Mouse (Mus musculus) gastrocnemius, postnatal 14 days (tissue): ENCODE data around the gene Map7. TPM values are rescaled to one million over a fixed set of nuclear protein-coding genes. Genes with fewer than 3 reads are reported as not detected.

Source experiments
- DNase-seq: peaks from one replicate; pipeline ENCODE4 v3.0.0; 2021; ENCODE audit warnings: mixed read lengths
- intact Hi-C: fragments of 180-260 bp; cut with DNase I; formaldehyde crosslinking; loops from one replicate; pipeline ENCODE4 v1.15.1; 2025; ENCODE audit warnings: low total_unique reads
- total RNA-seq, 2 experiments: library from RNA; stranded (reverse); gene quantifications; 2 replicates each; pipeline ENCODE4 v1.2.3; 2021

Map7 gene
- total RNA-seq, 2 experiments from 2014 or later, result 1.4 to 2.4 TPM

- no peak for DNase-seq
- intact Hi-C loops, result no loop called here
These were observed 111.2 kb downstream of the Map7 start for GRCm38 (mm10) chr10:20259476-20259875.

- intact Hi-C loops, result no loop called here
- no peak for DNase-seq
These were observed 114.6 kb downstream of the Map7 start for GRCm38 (mm10) chr10:20262896-20263295.

DNA sequence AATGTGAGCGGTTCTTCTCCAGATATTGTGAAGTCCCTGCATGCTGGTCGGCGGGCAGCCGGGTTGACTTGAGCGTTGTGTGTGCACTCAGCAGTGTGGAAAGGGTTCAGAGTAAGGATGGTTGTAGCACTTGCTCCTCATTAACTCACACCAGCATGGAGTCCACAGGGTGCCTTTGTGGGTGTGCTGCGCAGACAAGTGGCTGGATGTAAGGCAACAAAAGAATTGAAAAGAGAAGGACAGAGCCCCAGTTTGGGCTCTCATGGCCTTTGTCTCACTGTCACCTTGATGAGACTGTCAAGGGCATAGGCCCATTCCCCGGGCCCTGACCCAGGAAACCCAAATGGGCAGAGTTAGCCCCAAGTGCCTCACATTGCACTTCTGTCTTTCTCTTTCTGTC, 116.2 kb downstream of the Map7 start:
- no peak for DNase-seq
- intact Hi-C loops, result no loop called here

DNA sequence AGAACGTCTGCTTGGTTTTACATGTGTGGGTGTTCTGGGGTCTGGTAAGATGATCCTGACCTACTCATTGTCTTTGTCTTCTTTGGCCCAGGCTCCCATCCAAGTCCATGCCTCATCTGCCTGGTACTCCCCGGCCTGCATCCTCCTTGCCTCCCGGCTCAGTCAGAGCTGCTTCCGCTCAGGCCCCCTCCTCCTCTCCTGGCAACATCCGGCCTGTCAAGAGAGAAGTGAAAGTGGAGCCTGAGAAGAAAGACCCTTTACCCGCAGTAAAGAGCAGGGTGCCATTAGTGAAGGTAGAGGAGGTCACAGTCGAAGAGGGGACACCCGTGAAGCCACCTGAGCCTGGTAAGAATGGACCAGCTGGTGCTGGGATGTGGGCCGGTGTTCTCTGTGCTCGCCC, 118.8 kb downstream of the Map7 start:
- intact Hi-C loops, result no loop called here
- no peak for DNase-seq

DNA sequence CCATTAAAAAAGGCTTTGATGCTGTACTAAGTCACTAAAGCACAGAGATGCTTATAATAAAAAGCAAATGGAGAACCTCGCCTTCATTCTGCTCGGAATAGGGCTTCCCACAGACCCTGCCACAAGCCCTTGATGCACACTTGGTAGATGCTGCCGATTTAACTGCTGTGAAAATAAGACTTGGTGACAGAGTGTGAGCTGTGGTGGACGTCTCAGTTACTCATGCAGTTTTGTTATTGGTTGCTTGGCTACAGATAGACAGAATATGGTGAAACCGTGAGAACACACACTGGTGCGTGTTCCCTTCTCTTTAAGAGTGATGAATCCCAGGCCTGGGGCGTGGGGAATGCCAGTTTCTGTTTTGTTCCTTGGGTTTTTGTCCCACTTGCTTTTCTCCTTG, 120.7 kb downstream of the Map7 start:
- DNase-seq, result no peak
- intact Hi-C loops, result no loop called here

DNA sequence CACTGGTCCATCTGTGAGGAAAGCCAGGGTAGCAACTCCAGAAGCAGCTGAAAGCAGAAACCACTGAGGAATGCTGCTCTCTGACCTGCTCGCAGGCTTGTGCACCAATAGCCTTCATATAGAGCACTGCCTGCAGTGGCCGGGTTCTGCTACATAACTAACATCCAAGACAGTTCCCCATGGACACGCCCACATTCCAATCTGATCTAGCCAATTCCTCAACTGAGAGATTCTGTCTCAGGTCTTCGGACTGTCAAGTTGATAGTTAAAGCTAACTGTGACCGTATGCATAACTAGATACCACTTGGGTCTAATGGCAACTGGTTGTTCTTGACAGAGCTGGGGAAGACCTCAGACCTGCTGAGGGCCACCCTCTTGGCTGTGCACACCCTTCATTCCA, 124.1 kb downstream of the Map7 start:
- intact Hi-C loops, result no loop called here
- DNase-seq, result no peak

DNA sequence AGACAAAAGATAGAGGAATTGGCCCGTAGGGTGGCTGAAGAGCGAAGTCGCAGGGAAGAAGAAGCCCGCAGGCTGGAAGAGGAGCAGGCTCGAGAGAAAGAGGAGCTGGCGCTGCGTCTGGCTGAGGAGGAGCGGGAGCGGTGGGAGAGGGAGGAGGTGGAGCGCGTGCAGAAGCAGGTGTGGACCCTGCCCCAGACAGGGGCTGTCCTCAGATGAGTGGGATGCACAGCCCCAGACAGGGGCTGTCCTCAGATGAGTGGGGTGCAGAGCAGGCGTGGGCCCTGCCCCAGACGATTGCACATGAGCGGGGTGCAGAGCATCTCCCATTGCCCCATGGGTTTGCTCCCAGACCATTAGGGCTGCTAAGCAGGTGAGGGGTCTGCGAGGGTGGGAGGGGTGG, 125.0 kb downstream of the Map7 start:
- no peak for DNase-seq
- intact Hi-C loops, result no loop called here

GRCm38 (mm10) chr10:20274022-20274421, 125.8 kb downstream of the Map7 start:
- DNase-seq, result no peak
- intact Hi-C loops, result no loop called here

GRCm38 (mm10) chr10:20281456-20281855, 133.2 kb downstream of the Map7 start:
- DNase-seq, result no peak
- intact Hi-C loops, result loop anchor here (10.0 kb wide), 1 partner anchor 663 kb away; no protein-coding TSS in a partner anchor

- DNase-seq, result peak; percentile 34
- intact Hi-C loops, result loop anchor here (10.0 kb wide), 1 partner anchor 659 kb away; no protein-coding TSS in a partner anchor
These were observed 137.2 kb downstream of the Map7 start for GRCm38 (mm10) chr10:20285289-20285975.

- intact Hi-C loops, result loop anchor here (10.0 kb wide), 1 partner anchor 659 kb away; no protein-coding TSS in a partner anchor
- DNase-seq, result no peak
These were observed 137.9 kb downstream of the Map7 start for GRCm38 (mm10) chr10:20285994-20286836.

- DNase-seq, result no peak
- intact Hi-C loops, result loop anchor here (10.0 kb wide), 1 partner anchor 657 kb away; no protein-coding TSS in a partner anchor
These were observed 139.1 kb downstream of the Map7 start for GRCm38 (mm10) chr10:20287369-20287768.

- peak; percentile 85 for DNase-seq
- intact Hi-C loops, result no loop called here
These were observed 142.2 kb downstream of the Map7 start for GRCm38 (mm10) chr10:20290467-20290883.

DNA sequence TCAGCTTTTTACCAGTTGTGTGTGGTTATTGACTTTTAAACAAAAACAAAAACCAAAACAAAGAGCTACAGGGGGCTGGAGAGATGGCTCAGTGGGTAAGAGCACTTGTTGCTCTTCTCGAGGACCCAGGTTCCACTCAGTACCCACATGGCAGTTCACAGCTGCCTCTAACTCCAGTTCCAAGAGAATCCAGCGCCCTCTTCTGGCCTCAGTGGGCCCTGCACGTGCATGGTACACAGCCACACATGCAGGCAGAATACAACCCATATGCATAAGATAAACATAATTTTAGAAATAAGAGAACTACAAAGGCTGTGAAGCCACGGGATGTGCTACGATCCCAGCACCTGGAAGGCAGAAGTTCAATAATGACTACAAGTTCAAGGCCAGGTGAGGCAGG, 147.7 kb downstream of the Map7 start:
- intact Hi-C loops, result no loop called here
- no peak for DNase-seq

- no peak for DNase-seq
These were observed 150.1 kb downstream of the Map7 start for GRCm38 (mm10) chr10:20298152-20298920.

GRCm38 (mm10) chr10:20299114-20299513, 150.8 kb downstream of the Map7 start:
- DNase-seq, result no peak
- intact Hi-C loops, result no loop called here

More at GRCm38 (mm10) chr10:20298152-20298920, 150.1 kb downstream of the Map7 start:
- intact Hi-C loops, result no loop called here

DNA sequence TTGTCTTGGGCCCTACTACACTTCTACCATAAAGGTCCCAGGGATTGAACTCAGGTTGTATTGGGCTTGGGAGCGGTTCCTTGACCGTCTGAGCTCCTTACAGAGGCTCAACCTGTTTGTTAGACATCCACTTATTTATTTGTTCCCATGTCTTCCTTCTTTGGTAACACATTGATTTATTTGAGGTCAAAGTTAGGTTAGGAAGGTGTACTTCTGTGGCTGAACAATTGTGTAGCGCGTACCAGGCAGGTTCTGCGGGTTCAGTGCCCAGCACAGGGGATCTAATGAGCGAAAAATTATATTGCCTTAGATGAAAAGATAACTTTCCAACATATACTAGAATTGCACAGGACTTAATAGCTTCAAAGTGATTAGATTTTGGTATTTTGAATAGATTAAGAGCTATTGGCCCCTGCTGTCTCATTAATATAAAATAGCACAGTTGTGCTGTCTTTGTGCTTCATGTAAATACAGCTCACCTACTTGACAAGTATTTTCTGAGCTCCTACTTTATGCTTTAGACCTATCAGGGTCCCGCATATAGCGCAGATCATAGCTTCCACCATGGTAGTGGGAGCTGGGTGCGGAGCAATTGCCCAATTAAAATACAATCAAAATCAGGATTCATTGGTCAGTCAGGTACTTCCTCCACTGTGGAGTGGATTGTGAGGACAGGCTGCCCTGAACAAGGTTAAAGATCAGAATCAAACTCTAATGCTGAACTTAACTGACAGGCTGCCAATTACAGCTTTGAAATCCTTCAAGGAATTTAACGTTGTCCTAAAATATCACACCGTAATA, 162.9 kb downstream of the Map7 start:
- intact Hi-C loops, result no loop called here
- no peak for DNase-seq

GRCm38 (mm10) chr10:20311918-20312735, 163.9 kb downstream of the Map7 start, which contains the start of gene Bclaf1:
TSS of gene Bclaf1 (plus strand) at chr10:20312469.
- intact Hi-C loops, result no loop called here
- DNase-seq, result peak; percentile 100
